Mouse (Mus musculus): ENCODE measurements around the gene Dstn. TPM values are rescaled to one million over a fixed set of nuclear protein-coding genes. Genes with fewer than 3 reads are reported as not detected.
A peak's percentile ranks its signal among the peaks of the same experiment; 100 is the strongest.

The Dstn gene
- total RNA-seq (2021), result 100 to 1,000 TPM; 708 to 736 TPM

DNA sequence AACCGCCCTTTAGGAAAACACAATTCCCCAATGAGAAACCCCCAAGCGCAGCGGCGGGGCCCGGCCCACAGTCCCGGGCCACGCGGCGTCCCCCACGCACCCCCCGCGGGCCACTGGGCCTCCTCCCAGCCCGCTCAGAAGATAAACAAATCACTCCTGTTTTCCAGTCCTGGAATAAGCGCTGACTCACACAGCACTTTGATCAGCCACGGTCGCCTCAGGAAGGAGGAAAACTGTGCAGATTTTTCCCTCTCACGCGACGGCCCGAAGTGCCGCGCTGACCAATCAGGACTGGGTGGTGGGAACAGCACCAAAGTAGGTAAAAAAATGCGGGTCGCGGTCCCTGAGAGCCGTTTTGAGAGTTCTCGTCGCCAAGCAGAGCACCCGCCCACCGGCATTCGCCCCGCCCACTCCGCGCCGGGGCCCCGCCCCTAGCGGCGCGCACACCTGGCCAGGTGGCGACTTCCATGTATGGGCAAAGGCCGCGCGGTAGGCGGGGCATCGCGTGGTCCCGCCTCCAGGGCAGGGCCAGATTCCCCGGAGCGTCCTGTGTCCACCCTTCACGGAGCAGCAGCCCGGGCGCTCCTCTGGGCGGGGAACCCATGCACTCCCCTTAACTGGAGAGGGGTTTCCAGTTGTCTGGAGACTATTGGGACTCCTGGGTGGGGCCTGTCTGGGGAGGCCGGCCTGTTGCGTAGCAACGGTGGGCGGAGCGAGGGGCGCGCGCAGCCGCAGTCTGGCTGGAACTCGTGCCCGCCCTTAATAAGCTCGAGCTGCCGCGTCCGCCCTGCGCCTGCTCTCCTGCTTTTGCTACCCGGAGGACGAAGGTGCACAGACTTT, at the start of gene Dstn:
Gene Dstn, plus strand, starts transcription at position 561 of the 840 bp plus-strand sequence.
- peak; percentile 99 for DNase-seq

DNA sequence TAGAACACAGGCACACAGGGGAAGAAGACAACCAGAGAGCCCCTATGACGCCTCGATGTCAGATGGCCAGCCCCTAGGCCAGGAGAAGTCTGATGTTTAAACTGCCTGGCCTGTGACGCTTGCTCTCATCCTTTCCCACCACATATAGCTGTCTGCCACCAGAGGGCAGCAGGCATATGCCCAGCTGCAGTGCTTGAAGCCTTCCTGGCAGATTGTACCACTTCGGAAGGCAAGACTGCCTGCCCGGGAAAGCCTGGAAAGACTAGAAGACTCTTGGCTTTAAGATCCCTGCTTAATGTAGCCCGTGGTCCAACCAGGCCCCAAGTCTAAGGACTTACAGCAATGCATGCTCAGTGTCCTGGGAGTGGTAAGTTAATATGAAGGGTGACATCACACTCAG, 47.8 kb upstream of the Dstn start:
- peak; percentile 86 for DNase-seq

DNA sequence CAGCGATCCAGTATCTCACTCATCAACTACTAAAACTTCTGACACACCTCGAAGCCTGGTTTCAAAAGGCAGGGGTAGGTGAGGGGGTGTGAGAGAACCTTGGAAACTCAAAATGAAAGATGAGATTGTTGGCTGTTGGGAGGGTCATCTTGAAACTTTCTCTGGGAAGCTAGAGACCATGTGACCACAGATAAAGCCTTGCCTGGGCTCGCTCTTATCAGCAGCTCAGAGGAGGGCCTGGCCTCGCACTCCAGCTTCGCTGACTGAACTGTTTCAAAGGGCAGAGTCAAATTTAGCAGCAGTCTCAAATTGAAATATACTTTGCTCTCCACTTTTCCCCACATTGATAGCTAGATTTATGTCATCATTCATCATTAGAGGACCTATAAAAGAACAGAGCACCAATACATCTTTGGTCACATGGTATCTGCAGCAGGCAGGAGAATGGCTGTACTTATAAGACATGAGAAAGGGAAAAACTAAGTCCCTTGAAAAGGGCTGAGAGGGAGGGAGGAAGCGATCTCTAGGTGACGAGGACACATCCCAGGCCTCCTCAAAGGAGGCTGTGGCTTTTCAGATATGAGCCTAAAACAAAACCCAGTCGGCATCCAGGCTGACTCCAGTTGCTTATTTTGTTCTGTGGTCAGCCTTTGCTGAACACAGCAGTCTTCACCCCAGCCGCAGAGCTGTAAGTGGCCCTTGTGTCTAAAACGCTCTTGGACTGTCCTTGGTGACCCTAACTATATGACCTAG, 44.0 kb upstream of the Dstn start:
- DNase-seq, result peak; percentile 63

DNA sequence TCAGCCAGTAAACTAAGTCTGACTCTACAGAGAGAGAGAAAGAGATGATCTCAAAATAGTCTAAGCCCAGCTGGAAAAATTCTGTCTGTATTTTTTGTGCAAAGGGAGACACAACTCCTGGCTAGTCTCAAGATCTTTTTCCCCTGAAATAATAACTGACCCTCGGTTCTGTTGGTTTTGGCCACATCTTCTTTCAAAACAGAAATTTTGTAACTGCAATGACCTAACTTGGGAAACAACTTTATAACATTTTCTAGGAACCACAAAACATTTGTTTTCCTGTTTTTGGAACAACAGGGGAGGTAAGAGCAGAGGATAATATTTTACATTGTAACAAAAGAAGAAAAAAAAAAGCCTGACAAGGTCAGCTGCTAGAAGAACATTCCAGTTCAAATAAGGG, 39.1 kb upstream of the Dstn start:
- DNase-seq, result no peak

DNA sequence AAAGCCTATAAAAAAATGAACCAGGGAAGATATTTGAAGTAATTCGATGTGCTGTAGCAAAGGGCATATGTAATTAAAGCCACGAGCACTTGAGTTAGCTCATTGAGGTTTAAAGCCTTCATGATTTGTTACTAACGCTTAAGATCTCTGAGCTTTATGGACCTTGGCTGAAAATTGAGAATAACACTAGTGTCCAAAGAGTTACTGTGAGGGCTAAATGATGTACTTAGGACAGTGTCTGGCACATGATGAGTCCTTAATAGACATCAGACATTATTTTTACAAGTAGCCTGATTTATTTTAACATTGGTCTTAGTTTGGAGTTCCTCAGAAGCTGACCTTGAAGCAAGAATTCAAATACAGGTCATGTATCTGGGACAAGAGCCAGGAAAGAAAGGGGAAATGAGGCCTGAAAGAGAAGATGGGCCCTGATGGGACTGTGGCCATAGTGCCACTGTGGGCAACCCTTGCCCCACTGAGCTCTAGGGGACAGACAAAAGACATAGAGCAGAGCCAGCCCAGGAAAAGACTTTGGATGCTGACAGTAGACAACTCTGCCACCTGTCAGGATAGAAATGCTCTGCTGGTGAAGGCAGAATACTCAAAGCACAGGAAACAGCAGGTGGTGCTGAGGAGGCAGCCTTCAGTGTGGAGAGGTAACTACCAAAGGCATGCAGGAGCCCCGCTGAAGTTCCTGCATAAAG, 38.0 kb upstream of the Dstn start:
- DNase-seq, result no peak

DNA sequence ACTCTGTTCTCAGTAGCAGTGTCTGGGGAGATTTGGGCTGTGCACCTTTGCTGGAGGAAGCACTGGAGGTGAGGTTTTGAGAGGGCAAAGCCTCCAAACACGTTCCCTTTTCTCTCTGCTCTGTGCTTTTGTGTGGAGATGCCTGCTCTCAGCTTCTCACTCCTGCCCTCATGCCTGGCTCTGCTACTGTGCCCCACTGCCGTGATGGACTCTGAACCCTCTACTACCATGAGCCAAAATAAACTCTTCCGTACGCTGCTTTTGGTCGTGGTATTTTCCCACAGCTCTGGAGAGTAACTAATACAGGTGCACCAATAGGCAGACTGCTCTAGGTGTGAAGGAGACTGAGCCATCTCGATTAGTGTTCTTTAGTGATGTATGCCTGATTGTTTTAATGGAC, 35.8 kb upstream of the Dstn start:
- DNase-seq, result no peak

DNA sequence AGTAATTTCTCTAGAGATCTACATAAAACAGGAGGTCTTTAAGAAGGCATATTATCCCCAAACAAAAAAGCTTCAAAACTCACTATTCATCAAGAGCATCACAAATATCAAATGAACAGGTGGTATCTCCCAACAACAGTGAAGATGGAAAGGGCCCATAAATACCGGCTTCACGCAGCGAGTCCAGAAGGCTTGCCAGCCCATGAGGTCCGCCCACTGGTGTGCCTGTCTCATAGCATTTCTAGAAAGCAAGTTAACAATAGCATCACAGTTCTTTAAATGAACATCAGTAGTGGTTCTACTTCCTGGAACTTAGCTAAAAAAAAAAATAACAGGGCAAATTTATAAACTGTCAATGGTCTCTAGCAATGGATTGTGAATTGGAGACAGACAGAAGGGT, 33.1 kb upstream of the Dstn start:
- no peak for DNase-seq

DNA sequence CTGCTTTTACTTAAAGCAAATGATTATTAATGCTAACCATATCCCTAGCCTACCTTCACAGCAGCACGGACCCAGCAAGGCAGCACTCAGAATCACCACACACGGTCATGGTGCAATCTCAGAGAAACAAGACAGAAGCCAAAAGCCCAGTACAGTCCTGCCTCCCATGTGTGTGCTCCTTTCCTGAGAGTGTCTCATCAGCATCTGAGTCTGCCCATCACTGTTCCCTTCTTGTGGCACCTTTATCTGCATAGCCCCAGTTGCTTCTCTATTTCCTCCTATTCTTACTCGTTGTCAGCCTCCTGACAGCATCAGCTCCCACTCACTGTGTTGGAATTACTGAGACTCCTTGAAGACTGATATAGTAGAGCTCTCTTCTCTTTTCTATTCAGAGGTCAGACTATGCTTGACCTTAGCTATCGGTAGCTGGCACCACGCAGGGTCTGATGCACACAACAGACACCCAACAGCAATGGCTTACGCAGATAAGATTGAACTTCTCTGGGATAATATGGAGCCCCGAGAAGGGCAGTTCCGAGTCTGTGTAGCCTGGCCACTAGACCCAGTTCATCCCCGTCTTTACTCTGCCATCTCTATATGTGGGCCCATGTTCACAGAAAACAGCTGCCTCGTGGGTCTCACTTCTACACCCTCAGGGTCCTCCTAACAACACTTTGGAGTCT, 32.4 kb upstream of the Dstn start:
- no peak for DNase-seq

DNA sequence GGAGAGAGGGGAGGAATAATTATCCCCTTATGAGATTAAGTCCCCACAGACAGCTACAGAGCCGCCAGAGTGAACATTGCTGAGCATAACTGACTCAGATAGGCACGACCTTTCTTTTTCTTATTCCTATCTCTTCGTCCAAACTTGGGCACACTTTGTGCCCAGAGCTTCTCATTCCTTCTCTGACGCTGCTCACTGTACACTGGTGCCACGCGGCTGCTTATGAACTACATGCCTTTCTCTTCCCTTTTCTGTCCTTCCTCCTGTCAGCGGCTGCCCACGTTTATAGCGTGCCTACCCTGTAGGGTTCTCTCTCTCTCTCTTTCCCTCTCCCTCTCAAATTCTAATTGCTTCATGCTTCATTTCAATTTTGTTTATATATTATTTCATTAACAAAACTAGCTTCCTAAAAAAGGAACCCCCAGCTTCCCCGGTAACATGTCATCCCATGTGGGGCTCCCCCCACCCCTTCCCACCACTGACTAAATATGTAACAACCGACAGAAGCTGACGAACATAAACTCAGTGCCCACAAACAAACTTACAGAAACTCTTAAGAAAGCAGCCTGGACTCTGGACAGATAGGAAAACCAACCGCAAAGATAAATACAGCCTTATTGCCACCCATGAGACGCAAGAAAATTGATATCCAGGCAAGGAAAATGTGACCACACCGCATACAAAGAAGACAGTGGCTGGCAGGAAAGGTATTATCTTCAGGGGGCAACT, 25.8 kb upstream of the Dstn start:
- DNase-seq, result no peak

DNA sequence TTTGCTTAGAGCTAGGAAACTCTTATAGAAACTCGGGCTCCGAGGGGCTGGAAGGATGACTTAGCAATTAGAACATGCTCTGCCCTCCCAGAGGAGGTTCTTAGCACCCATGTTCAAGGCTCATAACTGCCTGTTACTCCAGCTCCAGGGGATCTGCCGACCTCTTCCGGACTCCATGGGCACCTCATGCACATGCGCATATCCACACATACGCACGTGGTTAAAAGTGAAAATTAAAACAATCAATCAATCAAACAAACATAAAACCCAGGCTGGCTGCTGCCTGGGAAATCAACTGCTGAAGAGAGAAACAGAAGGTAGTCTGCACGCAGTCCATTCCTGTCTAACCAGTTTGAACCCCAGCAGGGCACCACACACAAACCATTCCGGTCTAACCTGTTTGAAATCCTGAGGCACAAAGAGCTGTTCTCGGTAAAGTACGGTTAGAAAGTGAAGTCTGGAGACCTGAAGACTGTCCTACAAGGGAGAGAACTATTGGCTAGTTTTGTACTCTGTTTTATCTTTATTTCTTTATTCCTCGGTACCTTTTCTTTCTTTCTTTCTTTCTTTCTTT, 25.2 kb upstream of the Dstn start:
- no peak for DNase-seq

DNA sequence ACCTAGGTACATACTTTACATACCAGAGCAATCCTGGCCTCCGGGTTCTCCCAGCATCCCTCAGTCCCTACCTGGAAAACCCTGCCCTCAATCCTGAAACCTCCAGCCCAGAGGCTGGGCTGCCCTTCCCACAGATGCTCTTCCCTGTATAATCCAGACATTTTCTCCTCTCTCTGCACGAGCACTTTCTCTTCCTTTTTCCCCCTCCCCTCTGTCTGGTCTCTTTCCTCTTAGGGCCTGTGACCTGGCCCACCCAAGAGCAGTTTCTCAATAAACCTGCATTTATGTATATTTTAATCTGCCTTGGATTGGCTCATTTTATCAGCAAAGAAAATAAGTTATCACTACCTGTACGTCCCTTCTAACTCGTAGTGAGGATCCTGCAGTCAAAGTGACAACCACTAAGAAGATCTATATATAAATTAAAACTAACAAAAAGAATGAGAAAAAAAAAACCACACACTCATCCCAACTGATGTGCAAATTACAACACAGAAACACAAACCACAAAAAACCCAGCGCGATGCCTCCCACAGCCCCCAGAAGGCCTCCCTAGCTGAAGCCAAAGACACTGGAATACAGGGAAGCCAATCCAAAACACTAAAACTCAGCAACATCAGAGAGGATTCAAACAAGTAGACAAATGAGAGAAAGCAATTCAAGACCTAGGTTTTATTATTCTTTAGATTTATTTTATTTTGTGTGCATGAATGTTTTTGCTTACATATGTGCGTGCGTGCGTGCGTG, 23.6 kb upstream of the Dstn start:
- no peak for DNase-seq

DNA sequence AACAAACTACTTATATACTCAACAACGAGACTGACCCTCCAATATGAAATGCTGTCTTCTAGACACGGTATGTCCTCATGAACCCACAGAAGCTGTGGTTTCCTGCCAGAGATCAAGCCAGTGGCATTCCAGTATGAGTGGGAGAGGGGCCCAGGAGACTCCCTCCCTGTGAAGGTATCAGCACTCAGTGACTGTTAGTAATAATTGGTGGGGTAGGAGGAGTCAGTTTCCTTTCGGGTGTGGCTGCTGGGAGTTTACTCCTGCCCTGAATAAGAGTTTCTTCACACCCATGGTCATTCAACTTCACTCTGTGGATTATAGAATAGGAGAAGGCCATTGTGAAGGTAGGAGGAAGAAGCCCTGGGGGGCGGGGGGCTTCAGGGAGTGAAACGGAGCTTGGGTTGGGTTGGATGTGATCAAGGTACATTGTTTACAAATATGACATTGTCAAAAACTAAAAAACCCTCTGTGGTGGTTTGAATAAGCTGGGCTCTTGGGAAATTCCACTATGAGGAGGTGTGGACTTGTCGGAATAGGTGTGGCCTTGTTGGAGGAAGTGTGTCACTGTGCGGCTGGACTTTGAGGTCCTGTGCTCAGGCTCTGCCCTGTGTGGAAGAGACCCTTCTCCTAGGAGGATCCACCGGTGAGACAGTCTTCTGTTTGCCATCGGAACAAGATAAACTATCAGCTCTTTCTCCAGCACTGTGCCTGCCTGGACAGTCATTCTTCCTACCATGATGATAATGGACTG, 15.5 kb upstream of the Dstn start:
- DNase-seq, result no peak

DNA sequence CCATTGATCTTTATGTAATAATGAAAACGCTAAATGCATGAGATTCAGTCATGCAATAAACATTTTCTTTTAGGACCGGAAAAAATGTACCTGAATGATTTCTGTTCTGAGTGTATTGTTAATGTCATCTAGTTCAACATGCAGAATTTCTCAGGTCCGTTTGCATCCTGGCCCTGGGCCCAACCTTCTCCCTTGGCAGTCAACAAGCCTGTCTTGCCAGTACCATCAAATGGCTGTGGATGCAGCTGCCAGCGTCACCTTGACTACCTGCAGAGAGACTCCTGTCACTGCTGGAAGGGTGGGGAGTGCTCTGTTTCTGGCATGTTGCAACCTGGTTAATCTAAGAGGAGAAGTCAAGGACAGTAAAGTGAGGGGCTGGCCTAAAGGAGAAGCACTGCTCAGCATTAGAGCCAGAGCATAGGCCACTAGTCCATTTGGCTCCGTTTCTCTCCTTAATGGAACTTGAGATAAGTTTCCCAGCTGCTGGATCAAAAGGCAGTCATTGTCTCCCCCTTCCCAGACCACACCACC, 14.2 kb upstream of the Dstn start:
- no peak for DNase-seq

DNA sequence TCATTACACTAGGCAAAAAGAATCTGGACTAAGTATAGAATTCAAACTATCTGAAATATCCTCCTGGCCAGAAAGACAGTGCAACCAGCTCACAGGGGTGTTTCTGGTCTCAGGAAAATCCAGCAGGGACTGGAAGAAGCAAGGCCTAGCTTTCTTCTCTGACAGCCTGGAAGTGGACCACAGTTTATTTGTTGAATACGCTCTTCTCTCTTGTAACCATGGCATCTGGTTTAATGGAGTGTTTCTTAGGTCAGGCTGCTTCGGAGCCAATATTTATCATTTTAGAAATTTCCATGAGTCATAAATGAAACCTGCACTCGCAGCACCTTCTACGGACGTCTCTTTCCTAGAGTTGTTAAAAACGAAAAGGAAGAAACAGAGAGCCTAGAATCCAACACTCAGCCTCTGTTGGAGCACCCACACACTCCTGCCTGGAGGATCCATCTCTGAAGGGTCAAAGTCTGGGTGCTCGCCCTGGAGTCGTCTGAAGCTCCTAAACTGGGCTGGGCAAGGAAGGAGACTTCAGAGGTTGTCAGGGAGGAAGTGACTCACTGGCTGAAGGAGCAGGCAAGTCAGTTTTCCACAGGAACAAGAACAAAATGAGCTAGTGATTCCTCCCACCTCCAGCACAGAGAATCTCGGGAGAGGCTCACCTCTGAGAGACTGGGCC, 11.6 kb upstream of the Dstn start:
- no peak for DNase-seq

DNA sequence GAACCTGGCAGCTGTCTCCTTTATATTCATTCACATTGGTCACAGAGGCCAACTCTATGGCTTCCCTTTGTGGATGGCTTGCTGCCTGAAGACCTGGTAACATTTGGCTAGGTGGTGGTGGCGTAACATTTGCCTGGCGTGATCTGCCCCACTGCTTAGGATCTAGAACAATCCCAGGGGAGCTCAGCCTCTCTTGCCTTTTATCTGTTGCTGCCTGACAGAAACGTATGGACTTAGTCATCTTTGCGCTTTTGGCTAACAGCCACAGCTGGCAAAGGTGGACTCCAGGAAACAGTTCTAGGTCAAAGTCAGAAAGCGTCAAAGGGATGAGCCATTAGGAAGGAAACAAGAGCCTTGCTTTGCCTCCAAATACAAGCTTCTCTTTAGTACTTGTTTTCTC, 10.2 kb upstream of the Dstn start:
- no peak for DNase-seq

DNA sequence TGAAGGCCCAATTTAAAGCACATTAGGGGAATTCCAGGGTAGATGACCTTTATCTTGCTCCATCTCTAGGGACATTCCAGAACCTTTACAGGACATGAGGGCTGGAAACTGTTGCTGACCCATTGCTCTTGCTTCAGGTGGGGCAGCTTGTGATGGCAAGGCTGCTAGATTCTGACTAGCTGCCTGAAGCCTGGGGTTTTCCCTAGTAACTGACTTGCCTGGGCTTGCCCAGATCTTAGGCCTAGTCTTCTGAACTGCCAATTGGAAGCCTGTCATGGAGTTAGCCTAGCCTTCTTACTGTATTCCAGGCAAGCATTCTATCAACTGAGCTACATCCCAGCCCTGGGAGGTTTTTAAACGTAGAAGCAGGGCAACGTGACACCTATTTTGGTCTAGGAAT, 5.9 kb upstream of the Dstn start:
- no peak for DNase-seq

DNA sequence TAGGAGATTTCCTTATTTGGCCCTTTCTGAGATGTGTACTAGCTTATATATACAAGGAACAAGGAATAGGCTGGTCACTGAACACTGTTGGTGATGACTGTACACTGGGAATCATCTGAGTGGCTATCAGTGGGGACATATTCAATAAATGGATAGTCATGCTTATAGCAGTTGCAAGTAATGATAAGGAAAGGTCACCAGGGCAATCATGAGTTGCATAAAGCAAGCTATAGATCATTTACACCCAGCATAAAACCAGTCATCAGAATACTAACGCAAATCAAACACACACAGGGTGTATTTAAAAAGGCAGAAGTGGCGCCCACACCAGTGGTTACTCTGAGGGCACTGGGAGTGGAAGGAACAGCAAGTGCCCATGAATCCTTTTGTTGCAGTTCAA, 2.9 kb upstream of the Dstn start:
- DNase-seq, result no peak

DNA sequence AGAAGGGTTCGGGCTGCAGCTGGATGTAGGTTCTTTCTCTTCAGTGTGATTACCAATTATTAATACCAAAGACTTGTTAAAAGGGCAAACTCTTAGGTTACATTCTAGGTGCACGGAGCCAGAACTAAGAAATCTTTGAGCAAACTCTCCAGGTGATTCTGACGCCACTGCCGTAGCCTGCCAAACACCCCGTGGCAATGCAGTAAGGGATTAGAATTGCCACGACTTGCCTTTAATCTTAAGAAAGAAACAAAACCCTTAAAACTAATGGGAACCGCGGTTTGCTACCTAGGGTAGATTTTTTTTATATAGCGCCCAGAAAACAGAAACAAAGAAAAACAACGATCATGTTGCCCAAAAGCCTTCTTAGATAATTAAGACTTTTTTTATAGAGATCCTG, 899 bp upstream of the Dstn start:
- no peak for DNase-seq

DNA sequence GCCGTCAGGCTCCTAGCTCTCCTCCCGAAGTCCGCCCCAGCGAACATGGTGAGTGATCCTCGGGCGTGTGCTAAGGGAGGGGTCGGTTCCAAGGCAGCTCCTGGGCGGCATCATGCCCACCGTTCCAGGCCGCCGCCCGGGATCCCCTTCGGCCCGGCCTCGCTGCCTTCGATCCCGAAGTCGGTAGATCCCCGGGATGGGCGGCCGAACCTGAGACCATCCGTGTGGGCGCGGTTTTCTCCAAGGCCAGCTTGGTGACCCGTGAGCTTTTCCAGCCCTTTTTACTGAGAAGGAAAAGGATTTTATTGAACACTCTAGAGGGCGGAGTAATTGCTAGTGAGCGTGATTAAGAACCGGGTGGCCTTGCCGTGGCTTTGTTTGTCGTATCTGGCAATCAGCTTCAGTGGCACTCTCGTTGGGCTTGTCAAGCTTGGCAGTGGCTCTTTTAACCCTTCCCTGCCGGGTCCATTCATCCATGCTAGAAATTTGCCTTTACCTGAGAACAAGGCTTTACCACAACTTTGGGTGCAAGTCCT, 548 bp downstream of the Dstn start:
- peak; percentile 55 for DNase-seq

Data from heart, postnatal 4 days (tissue).